In the genomic region with DNA sequence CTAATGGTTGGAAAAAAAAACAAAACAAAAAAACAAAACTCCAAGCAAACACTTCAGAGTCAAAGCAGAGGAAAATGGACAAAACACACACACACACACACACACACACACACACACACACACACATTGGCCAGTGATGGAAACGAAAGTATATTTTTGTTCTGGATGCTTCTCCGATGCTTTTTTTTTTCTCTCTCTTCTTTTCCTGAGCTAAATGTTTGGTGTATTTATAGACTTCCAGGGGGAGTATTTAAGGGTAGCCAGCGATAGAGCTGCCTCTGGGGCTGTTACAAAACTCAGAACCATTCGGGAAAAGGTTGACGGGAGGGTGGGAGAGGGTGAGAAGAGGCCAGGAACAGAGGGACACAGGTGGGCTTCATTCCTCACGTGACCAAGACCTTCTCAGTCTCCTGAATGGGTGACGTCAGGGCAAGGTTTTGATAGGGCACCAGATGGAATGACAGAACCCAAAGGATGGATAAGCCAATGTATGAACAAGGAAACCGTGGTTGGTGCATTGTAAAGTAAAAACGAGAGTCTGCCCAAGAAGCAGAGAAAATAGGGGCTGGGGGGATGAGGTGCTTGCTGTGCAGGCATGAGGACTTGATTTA, we compare ENCODE assay signal across 11 mouse cellular contexts. TPM values are rescaled to one million over a fixed set of nuclear protein-coding genes. Genes with fewer than 3 reads are reported as not detected.
DNase-seq lines count a peak whose midpoint lies in the region; ATAC-seq and TF ChIP-seq lines count a peak whose summit lies in the region.
"Had no signal": no experiment of that assay in that cellular context is flagged by ENCODE, and none has a peak within 500 bp of the region (broad histone marks: within the 10 kb centered on the region; RNA-seq: fewer than 3 reads in every experiment).

No protein-coding gene starts in this region.

- peaks cover 28 to 46% of the 10 kb centered on the region in 2 experiments for H3K4me1 ChIP-seq in heart, embryonic 14.5 days (ENCODE audit: control insufficient read depth in 2 of 2, insufficient read depth in 2 of 2, low read length in 2 of 2)
- H3K4me1 ChIP-seq in lung, embryonic 16.5 days (replicated peaks; ENCODE audit: control insufficient read depth, insufficient read depth, low read length): peaks cover 6% of the 10 kb centered on the region; the same call in 1 of the 2 replicates
- 0 out of 2 replicates have a peak, but pooled peaks cover 5% of the 10 kb centered on the region for H3K4me1 ChIP-seq in intestine, embryonic 15.5 days (replicated peaks)
- H3K4me1 ChIP-seq in stomach, postnatal 0 days (replicated peaks; ENCODE audit: control insufficient read depth, insufficient read depth): no peaks in the 10 kb centered on the region

- TF ChIP-seq EP300 in stomach, postnatal 0 days (optimal IDR thresholded peaks at IDR 0.05): no peak

- DNase-seq in heart, adult 8-10 months (ENCODE audit: low spot score): no peak
- no peak for DNase-seq in lung, postnatal 36 days
- no peak for DNase-seq in stomach, postnatal 0 days (ENCODE audit: low spot score)
- DNase-seq in frontal cortex, postnatal 25 days (ENCODE audit: low spot score in 2 of 2): no peak
- DNase-seq: adrenal gland, adult 2 months; cerebellum, postnatal 25 days; kidney, adult 2 months; thymus, adult 2 months had no signal

- 40% methylated on average over 9 of the region's 9 CpGs for WGBS in heart, embryonic 14.5 days
- 68% methylated on average over 9 of the region's 9 CpGs for WGBS in lung, embryonic 16.5 days
- 69% methylated on average over 9 of the region's 9 CpGs for WGBS in intestine, embryonic 15.5 days
- WGBS in stomach, postnatal 0 days: 60% methylated on average over 9 of the region's 9 CpGs

- H3K9ac ChIP-seq in heart, embryonic 14.5 days (ENCODE audit: low read length): peak overlapping the region; percentile 22; the same call in 1 of the 2 replicates
- no peak overlapping the region for H3K9ac ChIP-seq in lung, embryonic 16.5 days (ENCODE audit: low read length)
- no peak overlapping the region for H3K9ac ChIP-seq in intestine, embryonic 15.5 days
- H3K9ac ChIP-seq in stomach, postnatal 0 days (ENCODE audit: low read length): no peak overlapping the region

- peak overlapping the region; percentile 92 to 99 for H3K27ac ChIP-seq in heart, embryonic 14.5 days (replicated peaks in 1 of 2; ENCODE audit: control insufficient read depth in 1 of 2, insufficient read depth in 1 of 2, low read depth in 2 of 2, low read length in 2 of 2)
- peak overlapping the region; percentile 48 for H3K27ac ChIP-seq in lung, embryonic 16.5 days (ENCODE audit: low read length)
- peak overlapping the region; percentile 13; the same call in 1 of the 2 replicates for H3K27ac ChIP-seq in intestine, embryonic 15.5 days
- H3K27ac ChIP-seq in stomach, postnatal 0 days (replicated peaks): peak overlapping the region; percentile 88

- no peaks in the 10 kb centered on the region for H3K36me3 ChIP-seq in heart, embryonic 14.5 days (ENCODE audit: control insufficient read depth, insufficient read depth, low read length)
- H3K36me3 ChIP-seq in lung, embryonic 16.5 days (ENCODE audit: control insufficient read depth, insufficient read depth, low read length): no peaks in the 10 kb centered on the region
- no peaks in the 10 kb centered on the region for H3K36me3 ChIP-seq in intestine, embryonic 15.5 days
- no peaks in the 10 kb centered on the region for H3K36me3 ChIP-seq in stomach, postnatal 0 days (ENCODE audit: control insufficient read depth, insufficient read depth, low read length)

- ATAC-seq in heart, embryonic 14.5 days (ENCODE audit: insufficient number of reproducible peaks, insufficient read depth, low FRiP score, low read depth): no peak
- ATAC-seq in lung, embryonic 16.5 days (ENCODE audit: low read depth): no peak
- ATAC-seq in intestine, embryonic 15.5 days: no peak
- no peak for ATAC-seq in stomach, postnatal 0 days (ENCODE audit: low FRiP score, low TSS enrichment)

- H3K9me3 ChIP-seq in heart, embryonic 14.5 days (ENCODE audit: control insufficient read depth, low read length): no peaks in the 10 kb centered on the region
- no peaks in the 10 kb centered on the region for H3K9me3 ChIP-seq in lung, embryonic 16.5 days (ENCODE audit: control insufficient read depth, low read length)
- no peaks in the 10 kb centered on the region for H3K9me3 ChIP-seq in intestine, embryonic 15.5 days
- H3K9me3 ChIP-seq in stomach, postnatal 0 days (ENCODE audit: control insufficient read depth, low read length): no peaks in the 10 kb centered on the region

- no peaks in the 10 kb centered on the region for H3K27me3 ChIP-seq in heart, embryonic 14.5 days (ENCODE audit: control insufficient read depth, insufficient read depth, low read length)
- no peaks in the 10 kb centered on the region for H3K27me3 ChIP-seq in lung, embryonic 16.5 days (ENCODE audit: control insufficient read depth, insufficient read depth, low read depth, low read length)
- H3K27me3 ChIP-seq in intestine, embryonic 15.5 days (replicated peaks): no peaks in the 10 kb centered on the region
- no peaks in the 10 kb centered on the region for H3K27me3 ChIP-seq in stomach, postnatal 0 days (ENCODE audit: control insufficient read depth, insufficient read depth, low read length)

- no peak for TF ChIP-seq CTCF in stomach, postnatal 0 days (IDR thresholded peaks at IDR 0.05; ENCODE audit: low read depth)

- H3K4me3 ChIP-seq in heart, embryonic 14.5 days (ENCODE audit: control insufficient read depth in 1 of 2, insufficient read depth in 1 of 2, low read depth in 1 of 2, low read length in 2 of 2): no peak overlapping the region
- H3K4me3 ChIP-seq in lung, embryonic 16.5 days (ENCODE audit: low read length): no peak overlapping the region
- no peak overlapping the region for H3K4me3 ChIP-seq in intestine, embryonic 15.5 days (replicated peaks)
- H3K4me3 ChIP-seq in stomach, postnatal 0 days (ENCODE audit: low read depth, low read length): no peak overlapping the region

- no peak overlapping the region; the same call in 1 of the 2 replicates for H3K4me2 ChIP-seq in heart, embryonic 14.5 days (ENCODE audit: low read length)
- no peak overlapping the region for H3K4me2 ChIP-seq in lung, embryonic 16.5 days (ENCODE audit: low read depth, low read length)
- H3K4me2 ChIP-seq in intestine, embryonic 15.5 days (replicated peaks): no peak overlapping the region
- H3K4me2 ChIP-seq in stomach, postnatal 0 days (replicated peaks; ENCODE audit: low read depth): no peak overlapping the region

RNA-seq across cellular contexts. Expression of a gene that starts 5.5 kb away (rescaled TPM):
- 32.2 and 41.2 TPM in 2 replicates for polyA plus RNA-seq in heart, embryonic 14.5 days (2014; fragmentation: Nextera tagmentation; extraction: Ambion mirVana)
- 10 to 100 TPM; 64.5 to 96.2 (median 80.6) TPM for total RNA-seq in heart, adult 8-10 months (2022)
- polyA plus RNA-seq in lung, embryonic 16.5 days (2015; fragmentation: Nextera tagmentation; extraction: Ambion mirVana): 41.3 and 46.0 TPM in 2 replicates
- polyA plus RNA-seq in intestine, embryonic 15.5 days (2015; fragmentation: Nextera tagmentation; extraction: Ambion mirVana): 23.1 and 28.8 TPM in 2 replicates
- polyA plus RNA-seq in stomach, postnatal 0 days (2015; fragmentation: Nextera tagmentation; extraction: Ambion mirVana): 16.3 and 17.4 TPM in 2 replicates

RNA-seq across cellular contexts. Expression of a gene that starts 23.9 kb away (rescaled TPM):
- 1.2 and 1.4 TPM in 2 replicates for polyA plus RNA-seq in heart, embryonic 14.5 days (2014; fragmentation: Nextera tagmentation; extraction: Ambion mirVana)
- 1 to 10 TPM; 3.1 to 3.6 (median 3.4) TPM for total RNA-seq in heart, adult 8-10 months (2022)
- polyA plus RNA-seq in lung, embryonic 16.5 days (2015; fragmentation: Nextera tagmentation; extraction: Ambion mirVana): 4.2 TPM in 2 replicates
- 2.5 and 3.2 TPM in 2 replicates for polyA plus RNA-seq in intestine, embryonic 15.5 days (2015; fragmentation: Nextera tagmentation; extraction: Ambion mirVana)
- 2.1 and 2.7 TPM in 2 replicates for polyA plus RNA-seq in stomach, postnatal 0 days (2015; fragmentation: Nextera tagmentation; extraction: Ambion mirVana)

Comparison
In these comparisons a context has a peak if more than half of its experiments do, and no peak if none do; other contexts are left out.
1. H3K27ac ChIP-seq: peak in every context shown above with its lines; median percentile 96 in heart, embryonic 14.5 days; 88 in stomach, postnatal 0 days; 48 in lung, embryonic 16.5 days; 13 in intestine, embryonic 15.5 days.